Mouse (Mus musculus): ENCODE measurements around the gene Srgap2. TPM values are rescaled to one million over a fixed set of nuclear protein-coding genes. Genes with fewer than 3 reads are reported as not detected.

The Srgap2 gene
- polyA plus RNA-seq, 1 experiment from 2014 or later: 31.7 TPM

DNA sequence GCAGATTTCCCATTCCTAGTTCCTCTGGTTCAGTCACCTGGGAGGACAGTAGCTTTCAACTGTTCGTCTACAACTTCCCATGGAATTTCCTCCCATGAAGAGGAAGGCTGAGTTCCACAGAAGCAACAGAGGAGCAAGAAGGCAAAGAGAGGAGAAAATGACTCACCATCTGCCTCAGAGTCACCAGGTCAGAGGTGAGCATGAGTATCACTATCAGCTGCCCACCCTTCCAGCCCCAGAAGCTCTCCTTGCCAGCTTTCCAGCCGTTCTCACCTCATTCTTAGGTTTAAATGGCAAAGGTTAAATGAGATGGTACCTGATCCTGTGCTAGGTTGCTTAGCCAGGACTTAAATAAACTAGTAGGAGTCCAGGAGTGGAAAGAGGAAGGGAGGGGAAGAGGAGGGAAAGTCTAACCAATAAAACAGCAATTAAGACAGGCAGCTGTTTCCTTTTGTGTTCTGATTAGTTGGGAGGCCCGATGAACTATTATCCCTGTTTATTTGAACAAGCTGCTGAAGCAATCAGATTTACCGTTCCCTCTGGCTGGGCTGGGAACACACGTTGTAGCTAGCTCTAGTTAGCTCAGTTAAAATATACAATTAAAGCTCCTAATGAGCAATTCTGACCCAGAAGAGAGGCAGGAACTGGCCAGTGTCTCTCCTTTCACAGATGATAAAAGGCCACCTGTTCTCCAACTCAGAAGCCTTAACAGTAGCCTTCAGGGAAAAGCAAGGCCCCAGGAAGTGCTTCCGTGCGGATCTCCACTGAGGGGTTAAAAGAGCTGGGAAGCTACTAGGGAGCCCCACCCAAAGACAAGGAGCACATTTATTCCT, 148.9 kb downstream of the Srgap2 start:
- H3K27me3 ChIP-seq (ENCODE audit: control insufficient read depth, insufficient read depth, low read depth, low read length): no peaks in the 10 kb centered on the region
- no peak overlapping the region for H3K27ac ChIP-seq (ENCODE audit: low read length)
- no peak overlapping the region for H3K4me2 ChIP-seq (ENCODE audit: low read length)
- H3K9ac ChIP-seq (ENCODE audit: low read depth, low read length): no peak overlapping the region
- 47% methylated on average over 7 of the region's 7 CpGs for WGBS
- peaks cover 13% of the 10 kb centered on the region for H3K4me1 ChIP-seq (ENCODE audit: control insufficient read depth, insufficient read depth, low read length)
- H3K4me3 ChIP-seq (ENCODE audit: low read depth, low read length): no peak overlapping the region
- ATAC-seq: no peak
- no peaks in the 10 kb centered on the region for H3K9me3 ChIP-seq (replicated peaks; ENCODE audit: control insufficient read depth, low read length, poor library complexity, severe bottlenecking)
- H3K36me3 ChIP-seq (ENCODE audit: control insufficient read depth, insufficient read depth, low read length): no peaks in the 10 kb centered on the region

DNA sequence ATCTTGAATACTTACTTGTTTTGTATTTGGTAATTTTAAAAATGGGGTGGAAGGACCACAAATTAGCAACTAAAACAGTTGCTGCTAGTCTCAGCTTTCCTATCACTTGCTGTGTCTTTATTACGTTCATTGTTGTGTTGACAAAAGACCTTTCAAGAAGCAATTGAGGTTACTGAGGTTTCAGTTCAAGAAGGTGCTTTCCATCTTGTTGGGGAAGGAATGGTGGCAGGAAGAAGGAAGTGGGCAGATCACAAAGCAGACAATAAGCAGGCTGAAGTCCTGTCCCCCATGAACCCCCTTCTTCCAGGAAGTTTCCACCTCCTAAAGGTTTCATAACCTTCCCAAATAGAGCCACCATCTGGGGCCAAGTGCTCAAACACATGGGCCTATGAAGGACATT, 161.3 kb downstream of the Srgap2 start:
- H3K27me3 ChIP-seq (ENCODE audit: control insufficient read depth, insufficient read depth, low read depth, low read length): no peaks in the 10 kb centered on the region
- H3K9ac ChIP-seq (ENCODE audit: low read depth, low read length): no peak overlapping the region
- no peaks in the 10 kb centered on the region for H3K4me1 ChIP-seq (ENCODE audit: control insufficient read depth, insufficient read depth, low read length)
- no peak for ATAC-seq
- no peak overlapping the region for H3K27ac ChIP-seq (ENCODE audit: low read length)
- WGBS: 70% methylated on average over 1 of the region's 1 CpGs
- no peaks in the 10 kb centered on the region for H3K36me3 ChIP-seq (ENCODE audit: control insufficient read depth, insufficient read depth, low read length)
- H3K4me3 ChIP-seq (ENCODE audit: low read depth, low read length): no peak overlapping the region
- H3K4me2 ChIP-seq (ENCODE audit: low read length): no peak overlapping the region
- no peaks in the 10 kb centered on the region for H3K9me3 ChIP-seq (replicated peaks; ENCODE audit: control insufficient read depth, low read length, poor library complexity, severe bottlenecking)

DNA sequence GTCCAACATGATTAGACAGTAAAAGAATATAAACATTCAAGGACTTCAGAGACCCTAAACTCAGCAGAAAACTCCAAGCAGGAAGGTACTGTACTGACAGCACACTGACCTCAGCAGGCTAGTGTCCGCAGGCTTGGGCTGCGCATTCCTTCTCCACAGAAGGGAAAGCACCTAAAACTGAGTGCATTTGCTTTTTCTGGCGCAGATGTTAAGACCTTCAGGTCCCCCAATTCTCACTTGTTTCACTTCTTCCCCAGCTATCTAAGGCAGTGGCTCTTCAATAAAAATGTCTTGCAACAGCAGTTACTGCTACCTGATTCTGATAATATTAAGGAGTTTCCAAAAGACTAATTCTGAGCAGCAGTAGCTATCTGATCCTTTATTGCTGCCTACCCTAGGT, 162.7 kb downstream of the Srgap2 start:
- Histone ChIP-seq H3K4me1 (ENCODE audit: control insufficient read depth, insufficient read depth, low read length) (no peaks in the 10 kb centered on the region), H3K4me3 (ENCODE audit: low read depth, low read length) (no peak overlapping the region), H3K9me3 (replicated peaks; ENCODE audit: control insufficient read depth, low read length, poor library complexity, severe bottlenecking) (no peaks in the 10 kb centered on the region), H3K4me2 (ENCODE audit: low read length) (no peak overlapping the region), H3K36me3 (ENCODE audit: control insufficient read depth, insufficient read depth, low read length) (no peaks in the 10 kb centered on the region), H3K9ac (ENCODE audit: low read depth, low read length) (no peak overlapping the region), H3K27ac (ENCODE audit: low read length) (no peak overlapping the region), H3K27me3 (ENCODE audit: control insufficient read depth, insufficient read depth, low read depth, low read length) (no peaks in the 10 kb centered on the region)
- ATAC-seq: no peak
- 100% methylated on average over 3 of the region's 3 CpGs for WGBS

DNA sequence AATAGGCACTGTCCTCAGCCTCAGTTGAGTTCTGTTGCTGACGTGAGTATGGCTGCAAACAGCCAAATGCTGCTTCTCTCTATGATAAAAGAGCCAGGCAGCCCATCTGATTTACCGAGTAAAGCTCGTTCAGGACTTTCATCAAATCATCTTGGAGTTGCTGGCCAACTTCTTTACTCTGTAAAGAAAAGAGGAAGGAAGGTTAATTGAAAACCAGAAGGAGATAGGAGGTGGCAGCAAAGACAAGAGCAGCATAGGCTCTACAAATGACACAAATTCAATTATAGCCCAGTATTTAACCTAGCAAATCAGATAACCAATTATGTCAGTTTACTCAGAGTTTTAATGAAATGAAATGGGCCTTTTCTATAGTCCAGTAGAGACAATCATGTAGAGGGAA, 163.3 kb downstream of the Srgap2 start:
- H3K4me3 ChIP-seq (ENCODE audit: low read depth, low read length): no peak overlapping the region

DNA sequence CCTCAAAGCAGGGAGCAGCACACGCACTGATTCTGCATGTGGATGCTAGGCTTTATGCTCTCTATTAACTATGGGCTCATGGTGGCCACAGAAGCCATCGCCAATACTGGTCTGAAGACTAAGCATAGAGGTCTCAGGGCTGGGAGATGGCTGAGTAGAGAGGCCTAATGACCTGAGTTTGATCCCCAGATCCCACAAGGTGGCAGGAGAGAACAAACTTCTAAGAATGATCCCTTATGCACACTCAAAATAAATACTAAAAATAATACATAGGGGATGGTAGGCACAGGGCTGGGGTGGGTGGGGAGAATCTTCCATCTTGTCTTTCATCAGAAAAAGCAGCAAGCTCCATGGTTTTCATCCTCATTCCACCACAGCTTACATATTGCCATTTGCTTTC, 165.1 kb downstream of the Srgap2 start:
- Histone ChIP-seq H3K27me3 (ENCODE audit: control insufficient read depth, insufficient read depth, low read depth, low read length) (no peaks in the 10 kb centered on the region), H3K36me3 (ENCODE audit: control insufficient read depth, insufficient read depth, low read length) (no peaks in the 10 kb centered on the region), H3K9ac (ENCODE audit: low read depth, low read length) (no peak overlapping the region), H3K27ac (ENCODE audit: low read length) (no peak overlapping the region), H3K9me3 (replicated peaks; ENCODE audit: control insufficient read depth, low read length, poor library complexity, severe bottlenecking) (no peaks in the 10 kb centered on the region), H3K4me2 (ENCODE audit: low read length) (no peak overlapping the region), H3K4me3 (ENCODE audit: low read depth, low read length) (no peak overlapping the region), H3K4me1 (ENCODE audit: control insufficient read depth, insufficient read depth, low read length) (no peaks in the 10 kb centered on the region)
- ATAC-seq: peak; percentile 25; the same call in 1 of the 2 replicates
- WGBS: 87% methylated on average over 2 of the region's 2 CpGs

More for the DNA sequence above, 163.3 kb downstream of the Srgap2 start:
- Histone ChIP-seq H3K36me3 (ENCODE audit: control insufficient read depth, insufficient read depth, low read length) (no peaks in the 10 kb centered on the region), H3K27me3 (ENCODE audit: control insufficient read depth, insufficient read depth, low read depth, low read length) (no peaks in the 10 kb centered on the region), H3K4me1 (ENCODE audit: control insufficient read depth, insufficient read depth, low read length) (no peaks in the 10 kb centered on the region), H3K27ac (ENCODE audit: low read length) (no peak overlapping the region), H3K4me2 (ENCODE audit: low read length) (no peak overlapping the region), H3K9ac (ENCODE audit: low read depth, low read length) (no peak overlapping the region), H3K9me3 (replicated peaks; ENCODE audit: control insufficient read depth, low read length, poor library complexity, severe bottlenecking) (no peaks in the 10 kb centered on the region)
- no peak for ATAC-seq
- WGBS: 73% methylated on average over 3 of the region's 3 CpGs

DNA sequence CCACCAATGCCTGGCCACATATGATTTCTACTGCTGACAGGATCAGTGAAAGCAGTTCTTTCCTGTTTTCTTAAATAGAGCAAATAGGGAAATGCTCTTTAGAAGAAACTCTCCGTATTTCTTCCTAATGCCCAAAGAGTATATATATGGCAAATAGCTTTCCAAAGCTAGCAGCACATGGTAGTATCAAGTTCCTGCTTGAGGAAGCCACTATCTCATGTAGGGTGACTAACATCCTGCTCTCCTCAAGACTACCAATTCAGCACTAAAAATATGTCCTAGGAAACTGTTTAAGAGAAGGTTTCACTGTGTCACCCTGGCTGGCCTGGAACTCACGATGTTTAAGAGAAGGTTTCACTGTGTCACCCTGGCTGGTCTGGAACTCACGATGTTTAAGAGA, 166.4 kb downstream of the Srgap2 start:
- Histone ChIP-seq H3K4me1 (ENCODE audit: control insufficient read depth, insufficient read depth, low read length) (no peaks in the 10 kb centered on the region), H3K4me2 (ENCODE audit: low read length) (no peak overlapping the region), H3K27me3 (ENCODE audit: control insufficient read depth, insufficient read depth, low read depth, low read length) (no peaks in the 10 kb centered on the region), H3K27ac (ENCODE audit: low read length) (no peak overlapping the region), H3K9ac (ENCODE audit: low read depth, low read length) (no peak overlapping the region), H3K36me3 (ENCODE audit: control insufficient read depth, insufficient read depth, low read length) (peaks cover 6% of the 10 kb centered on the region), H3K4me3 (ENCODE audit: low read depth, low read length) (no peak overlapping the region), H3K9me3 (replicated peaks; ENCODE audit: control insufficient read depth, low read length, poor library complexity, severe bottlenecking) (no peaks in the 10 kb centered on the region)
- WGBS: 97% methylated on average over 3 of the region's 3 CpGs
- ATAC-seq: no peak

DNA sequence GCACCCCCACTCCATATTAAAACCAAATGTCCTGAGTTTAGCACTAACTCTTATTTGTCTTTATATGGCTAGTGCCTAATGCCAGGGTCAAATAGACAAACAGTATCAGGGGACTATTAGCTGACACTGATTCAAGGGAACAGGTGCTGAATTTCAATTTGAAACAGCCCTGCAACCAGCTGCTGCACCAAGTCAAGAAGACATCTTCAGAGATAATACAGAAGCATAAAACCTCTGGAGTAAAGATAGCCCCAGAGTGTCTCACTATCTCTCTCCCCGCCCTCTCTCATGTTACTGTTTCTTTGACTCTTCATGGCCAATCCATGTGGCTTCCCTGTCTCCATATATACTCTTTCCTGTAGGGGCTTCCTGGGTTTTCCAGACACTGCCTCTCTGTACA, 167.5 kb downstream of the Srgap2 start:
- H3K4me3 ChIP-seq (ENCODE audit: low read depth, low read length): no peak overlapping the region
- ATAC-seq: no peak
- no peak overlapping the region for H3K4me2 ChIP-seq (ENCODE audit: low read length)
- H3K9ac ChIP-seq (ENCODE audit: low read depth, low read length): no peak overlapping the region
- no peaks in the 10 kb centered on the region for H3K9me3 ChIP-seq (replicated peaks; ENCODE audit: control insufficient read depth, low read length, poor library complexity, severe bottlenecking)
- peaks cover 14% of the 10 kb centered on the region for H3K36me3 ChIP-seq (ENCODE audit: control insufficient read depth, insufficient read depth, low read length)
- no peak overlapping the region for H3K27ac ChIP-seq (ENCODE audit: low read length)
- H3K4me1 ChIP-seq (ENCODE audit: control insufficient read depth, insufficient read depth, low read length): no peaks in the 10 kb centered on the region
- 94% methylated on average over 1 of the region's 1 CpGs for WGBS
- no peaks in the 10 kb centered on the region for H3K27me3 ChIP-seq (ENCODE audit: control insufficient read depth, insufficient read depth, low read depth, low read length)

DNA sequence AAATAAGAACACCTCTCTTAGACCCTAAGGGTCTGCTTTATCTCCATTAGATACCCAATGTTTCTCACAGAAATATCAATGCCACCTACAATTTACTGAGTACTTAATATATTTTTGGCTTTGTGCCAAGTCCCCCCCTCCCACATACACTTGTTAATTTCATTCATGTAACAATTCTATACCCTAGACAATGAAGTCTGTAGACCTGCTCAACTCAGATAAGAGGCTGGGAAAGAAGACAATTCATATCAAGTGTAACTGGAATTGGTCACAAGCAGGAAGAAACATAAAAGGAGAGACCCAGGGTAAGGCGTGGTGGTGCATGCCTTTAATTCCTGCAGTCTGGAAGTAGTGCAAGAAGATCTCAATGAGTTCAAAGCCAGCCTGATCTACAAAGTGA, 169.9 kb downstream of the Srgap2 start:
- H3K27ac ChIP-seq (ENCODE audit: low read length): no peak overlapping the region
- H3K4me1 ChIP-seq (ENCODE audit: control insufficient read depth, insufficient read depth, low read length): no peaks in the 10 kb centered on the region
- peaks cover 19% of the 10 kb centered on the region for H3K36me3 ChIP-seq (ENCODE audit: control insufficient read depth, insufficient read depth, low read length)
- WGBS: 71% methylated on average over 1 of the region's 1 CpGs
- H3K9me3 ChIP-seq (replicated peaks; ENCODE audit: control insufficient read depth, low read length, poor library complexity, severe bottlenecking): no peaks in the 10 kb centered on the region
- no peak overlapping the region for H3K9ac ChIP-seq (ENCODE audit: low read depth, low read length)
- H3K4me3 ChIP-seq (ENCODE audit: low read depth, low read length): no peak overlapping the region
- H3K27me3 ChIP-seq (ENCODE audit: control insufficient read depth, insufficient read depth, low read depth, low read length): no peaks in the 10 kb centered on the region
- ATAC-seq: no peak
- H3K4me2 ChIP-seq (ENCODE audit: low read length): no peak overlapping the region

DNA sequence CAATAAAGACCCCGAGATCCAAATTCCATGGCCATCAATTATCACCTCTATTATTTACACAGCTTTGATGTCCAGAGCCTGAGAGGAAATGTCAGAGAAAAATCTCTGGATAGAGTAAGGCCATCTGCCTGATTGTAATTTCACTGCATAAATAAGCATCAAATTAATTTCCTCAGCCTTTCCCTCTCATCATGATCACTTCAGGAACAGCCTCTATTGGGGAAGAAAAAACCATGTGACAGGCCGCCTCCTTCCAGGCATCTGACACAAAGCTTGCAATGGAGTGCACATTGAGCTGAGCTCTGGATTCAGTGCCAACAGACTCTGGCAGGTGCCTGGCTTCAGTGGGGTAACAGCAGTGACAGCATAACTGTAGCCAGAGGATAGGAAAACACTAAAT, 175.7 kb downstream of the Srgap2 start:
- H3K4me3 ChIP-seq (ENCODE audit: low read depth, low read length): no peak overlapping the region
- no peaks in the 10 kb centered on the region for H3K27me3 ChIP-seq (ENCODE audit: control insufficient read depth, insufficient read depth, low read depth, low read length)
- 0 out of 2 replicates have a peak overlapping the region, but pooled peaks have one; percentile 6 for H3K9ac ChIP-seq (ENCODE audit: low read depth, low read length)
- peak overlapping the region; percentile 70 for H3K27ac ChIP-seq (ENCODE audit: low read length)
- ATAC-seq: peak; percentile 94
- WGBS: 21% methylated on average over 2 of the region's 2 CpGs
- no peaks in the 10 kb centered on the region for H3K9me3 ChIP-seq (replicated peaks; ENCODE audit: control insufficient read depth, low read length, poor library complexity, severe bottlenecking)
- H3K4me1 ChIP-seq (ENCODE audit: control insufficient read depth, insufficient read depth, low read length): peaks cover 5% of the 10 kb centered on the region
- H3K4me2 ChIP-seq (ENCODE audit: low read length): no peak overlapping the region
- H3K36me3 ChIP-seq (ENCODE audit: control insufficient read depth, insufficient read depth, low read length): peaks cover 24% of the 10 kb centered on the region

Data from midbrain, embryonic 16.5 days (tissue).